Mouse (Mus musculus): ENCODE data around the gene Ccnt1.

DNA sequence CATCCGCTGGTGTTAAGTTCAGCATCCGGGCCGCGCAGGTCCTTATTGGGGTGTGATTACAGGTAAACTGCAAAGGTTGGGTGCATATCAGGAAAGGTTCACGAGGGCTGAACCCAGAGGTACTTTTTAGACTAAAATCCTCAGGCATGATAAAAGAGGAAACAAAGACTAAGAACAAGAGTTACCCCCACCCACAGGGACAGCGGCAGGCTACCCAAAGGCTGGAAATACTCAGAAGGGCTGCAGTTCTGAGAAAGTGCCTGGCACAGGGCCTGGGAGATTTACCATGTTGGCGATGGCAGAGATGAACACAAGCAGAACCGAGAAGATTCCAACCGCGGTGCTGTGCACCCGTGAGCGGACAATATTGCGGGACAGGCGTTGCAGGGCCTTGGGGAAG lies 25.9 kb upstream of the Ccnt1 start:
- TF ChIP-seq POLR2A (IDR thresholded peaks at IDR 0.05; ENCODE audit: extremely low read depth, insufficient read depth, low read length) (no peak), CTCF (IDR thresholded peaks at IDR 0.05; ENCODE audit: low read depth, low read length) (no peak)
